Mouse (Mus musculus) retina, embryonic 14.5 days (tissue): ENCODE measurements at regions not wholly inside any gene's neighbourhood (a gene's known extent, or its start where the extent isn't known, plus 50 kb on each side); places are given as distances from the start of the nearest gene placed in this dataset.

Experiments
- DNase-seq: peaks from one replicate; pipeline ENCODE4 v3.0.0-alpha.2; 2015; ENCODE audit warnings: low spot score

- DNase-seq = no peak
Observed at GRCm38 (mm10) chr8:115921889-115922288, 214.3 kb upstream of the Maf start.

GRCm38 (mm10) chr8:115906650-115907049 lies 199.1 kb upstream of the Maf start:
- no peak for DNase-seq

GRCm38 (mm10) chr8:115903853-115904420 lies 196.3 kb upstream of the Maf start:
- DNase-seq = no peak

GRCm38 (mm10) chr8:115897521-115898178 lies 190.1 kb upstream of the Maf start:
- no peak for DNase-seq

GRCm38 (mm10) chr8:115897086-115897485 lies 189.5 kb upstream of the Maf start:
- DNase-seq = no peak

- no peak for DNase-seq
Observed at GRCm38 (mm10) chr8:115896066-115896465, 188.5 kb upstream of the Maf start.

GRCm38 (mm10) chr8:115888278-115888677 lies 180.7 kb upstream of the Maf start:
- DNase-seq = no peak

- DNase-seq = no peak
Observed at GRCm38 (mm10) chr8:115885121-115885743, 177.6 kb upstream of the Maf start.

GRCm38 (mm10) chr8:115883808-115884207 lies 176.2 kb upstream of the Maf start:
- DNase-seq = no peak

GRCm38 (mm10) chr8:115881881-115882280 lies 174.3 kb upstream of the Maf start:
- no peak for DNase-seq

- peak; percentile 10 for DNase-seq
Observed at GRCm38 (mm10) chr8:115874789-115875188, 167.2 kb upstream of the Maf start.

GRCm38 (mm10) chr8:115871381-115871780 lies 163.8 kb upstream of the Maf start:
- no peak for DNase-seq

GRCm38 (mm10) chr8:115861381-115861780 lies 153.8 kb upstream of the Maf start:
- DNase-seq = no peak

GRCm38 (mm10) chr8:115859406-115859805 lies 151.8 kb upstream of the Maf start:
- no peak for DNase-seq

GRCm38 (mm10) chr8:115856816-115857215 lies 149.2 kb upstream of the Maf start:
- no peak for DNase-seq

GRCm38 (mm10) chr8:115855934-115856629 lies 148.5 kb upstream of the Maf start:
- no peak for DNase-seq

GRCm38 (mm10) chr8:115854209-115854900 lies 146.8 kb upstream of the Maf start:
- no peak for DNase-seq

GRCm38 (mm10) chr8:115850552-115850951 lies 143.0 kb upstream of the Maf start:
- DNase-seq = no peak

GRCm38 (mm10) chr8:115833391-115833790 lies 125.8 kb upstream of the Maf start:
- no peak for DNase-seq

GRCm38 (mm10) chr8:115831675-115832074 lies 124.1 kb upstream of the Maf start:
- DNase-seq = no peak

GRCm38 (mm10) chr8:115830012-115830662 lies 122.5 kb upstream of the Maf start:
- DNase-seq = no peak

GRCm38 (mm10) chr8:115826516-115826915 lies 118.9 kb upstream of the Maf start:
- DNase-seq = no peak
